Mouse (Mus musculus) midbrain, embryonic 13.5 days (tissue): Measurements from ENCODE around the gene Tbata. TPM values are rescaled to one million over a fixed set of nuclear protein-coding genes. Genes with fewer than 3 reads are reported as not detected.

Source experiments
- ATAC-seq: fragments of 200-750 bp; cut with Nextera tagmentation; 2 replicates; pipeline ENCODE4 v1.8.0; 2017; ENCODE audit warnings: mild to moderate bottlenecking, moderate TSS enrichment, moderate library complexity
- H3K27ac ChIP-seq: fragments of 300-500 bp; sonication (generic); 2 replicates; pipeline ENCODE4 v1.5.1; 2015; ENCODE audit warnings: inconsistent platforms, mild to moderate bottlenecking, moderate library complexity
- H3K27me3 ChIP-seq: fragments of 300-500 bp; sonication (generic); 2 replicates; pipeline ENCODE4 v1.6.1; 2015; ENCODE audit warnings: mild to moderate bottlenecking, inconsistent platforms
- H3K36me3 ChIP-seq: fragments of 300-500 bp; sonication (generic); 2 replicates; pipeline ENCODE4 v1.6.1; 2015; ENCODE audit warnings: mild to moderate bottlenecking, inconsistent platforms
- H3K4me1 ChIP-seq: fragments of 300-500 bp; sonication (generic); replicated peaks from 2 replicates; pipeline ENCODE4 v1.6.1; 2015; ENCODE audit warnings: inconsistent platforms
- H3K4me2 ChIP-seq: fragments of 300-500 bp; sonication (generic); replicated peaks from 2 replicates; pipeline ENCODE4 v1.6.1; 2015; ENCODE audit warnings: moderate library complexity, mild to moderate bottlenecking, inconsistent platforms
- H3K4me3 ChIP-seq: fragments of 300-500 bp; sonication (generic); replicated peaks from 2 replicates; pipeline ENCODE4 v1.5.1; 2015; ENCODE audit warnings: mild to moderate bottlenecking, inconsistent platforms
- H3K9ac ChIP-seq: fragments of 300-500 bp; sonication (generic); replicated peaks from 2 replicates; pipeline ENCODE4 v1.6.1; 2015; ENCODE audit warnings: mild to moderate bottlenecking, inconsistent platforms
- H3K9me3 ChIP-seq: fragments of 300-500 bp; sonication (generic); 2 replicates; pipeline ENCODE4 v1.6.1; 2016; ENCODE audit warnings: mild to moderate bottlenecking, inconsistent platforms
- WGBS: fragments of 180-500 bp; shearing (Covaris S2); methylation state at CpG from one replicate; pipeline ENCODE4 v1.1.7; 2015; 5-methylcytosine and 5-hydroxymethylcytosine counted together
- polyA plus RNA-seq: library from polyadenylated mRNA; unstranded; fragments of >200 nt; fragmentation: Nextera tagmentation; extraction: Ambion mirVana; gene quantifications from 2 replicates; pipeline ENCODE4 v1.2.1, GENCODE M21; 2015

Gene Tbata
- polyA plus RNA-seq: 0.17 TPM in 1 of 2 replicates, not detected in the other

DNA sequence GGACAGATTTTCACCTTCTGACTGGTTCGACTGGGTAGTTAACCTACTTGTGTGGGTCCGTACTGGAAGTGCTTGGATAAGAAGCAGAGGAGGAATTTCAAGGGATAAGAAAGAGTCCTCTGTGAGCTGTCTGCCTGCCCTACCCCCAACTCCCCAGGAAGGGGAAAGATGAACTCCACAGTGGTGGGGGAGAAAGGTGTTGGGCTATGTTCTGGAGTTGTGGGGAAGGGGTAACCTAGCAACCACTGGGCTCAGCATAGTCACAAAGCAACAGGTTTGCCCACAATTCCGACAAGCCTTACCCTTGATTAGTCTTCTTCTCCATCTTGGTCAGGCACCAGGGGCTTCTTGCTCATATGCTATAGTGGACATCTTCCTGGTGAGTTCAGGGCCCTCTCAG is at the start of gene Tbata:
Tbata (plus strand) TSS at position 301 of the 400 bp plus-strand sequence.
- Histone ChIP-seq H3K27ac (no peak within 1 kb of the TSS), H3K4me1 (no peaks in the 10 kb centered on the region; the same call in 1 of the 2 replicates), H3K4me3 (no peak within 1 kb of the TSS), H3K9ac (no peak within 1 kb of the TSS), H3K27me3 (no peaks in the 10 kb centered on the region), H3K4me2 (no peak within 1 kb of the TSS), H3K36me3 (no peaks in the 10 kb centered on the region), H3K9me3 (no peaks in the 10 kb centered on the region)
- ATAC-seq: no peak
- WGBS: 77% methylated on average over 3 of the region's 3 CpGs

DNA sequence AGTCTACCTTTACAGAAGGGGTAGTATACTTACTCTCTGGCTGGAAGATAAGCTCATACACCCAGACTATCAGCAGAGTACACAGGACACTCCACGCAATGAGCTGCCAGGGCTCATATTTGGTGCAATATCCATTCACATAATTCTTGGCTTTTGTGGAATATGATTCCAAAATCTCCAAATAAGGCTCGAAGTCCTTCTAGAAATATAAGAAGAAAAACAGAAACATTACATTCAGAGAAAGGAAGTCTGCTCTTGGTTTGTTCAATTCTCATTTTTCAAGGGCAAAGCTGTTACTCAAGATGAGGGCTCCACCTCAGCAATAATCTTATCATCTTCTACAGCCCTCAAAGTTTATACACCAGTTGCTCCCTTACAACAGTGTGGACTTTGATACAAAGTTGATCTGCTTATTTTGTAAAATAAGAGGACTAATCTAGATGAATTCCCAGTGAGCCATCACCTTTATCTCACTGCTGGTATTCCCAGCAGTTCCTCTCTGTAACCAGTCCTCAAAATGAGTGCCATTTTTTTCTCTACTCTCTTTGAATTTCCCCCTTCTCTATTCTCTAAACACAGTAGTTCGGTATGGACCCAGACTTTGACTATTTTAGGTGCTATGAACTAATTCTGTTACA is 48.4 kb upstream of the Tbata start:
- Histone ChIP-seq H3K4me2 (no peak overlapping the region), H3K9ac (no peak overlapping the region), H3K36me3 (peaks cover 29% of the 10 kb centered on the region), H3K27ac (no peak overlapping the region), H3K4me3 (no peak overlapping the region), H3K27me3 (no peaks in the 10 kb centered on the region), H3K9me3 (no peaks in the 10 kb centered on the region), H3K4me1 (no peaks in the 10 kb centered on the region)
- ATAC-seq: no peak
- WGBS: 96% methylated on average over 3 of the region's 3 CpGs

DNA sequence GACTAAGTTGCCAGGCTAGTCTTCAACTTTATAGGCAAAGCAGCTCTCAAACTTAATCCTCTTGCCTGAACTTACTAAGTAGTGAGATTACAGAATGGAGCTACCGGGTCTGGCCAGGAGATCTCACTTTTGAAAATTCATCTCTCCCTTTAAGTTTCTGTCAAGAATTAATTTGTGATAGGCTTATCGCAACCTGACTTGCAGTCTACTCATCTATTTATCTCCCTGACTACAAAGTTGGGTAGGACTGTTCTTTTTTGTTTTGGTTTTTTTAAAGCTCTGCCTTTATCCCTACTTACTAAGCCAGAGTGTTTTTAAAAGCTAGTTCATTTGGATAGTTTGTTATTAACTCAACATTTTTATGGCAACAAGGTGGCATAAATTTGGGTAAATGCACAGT is 47.3 kb upstream of the Tbata start:
- H3K36me3 ChIP-seq: peaks cover 27% of the 10 kb centered on the region
- no peak overlapping the region for H3K9ac ChIP-seq
- H3K27ac ChIP-seq: no peak overlapping the region
- no peaks in the 10 kb centered on the region for H3K4me1 ChIP-seq
- H3K27me3 ChIP-seq: no peaks in the 10 kb centered on the region
- WGBS: 91% methylated on average over 2 of the region's 2 CpGs
- no peak overlapping the region for H3K4me2 ChIP-seq
- ATAC-seq: no peak
- H3K9me3 ChIP-seq: no peaks in the 10 kb centered on the region
- no peak overlapping the region for H3K4me3 ChIP-seq

DNA sequence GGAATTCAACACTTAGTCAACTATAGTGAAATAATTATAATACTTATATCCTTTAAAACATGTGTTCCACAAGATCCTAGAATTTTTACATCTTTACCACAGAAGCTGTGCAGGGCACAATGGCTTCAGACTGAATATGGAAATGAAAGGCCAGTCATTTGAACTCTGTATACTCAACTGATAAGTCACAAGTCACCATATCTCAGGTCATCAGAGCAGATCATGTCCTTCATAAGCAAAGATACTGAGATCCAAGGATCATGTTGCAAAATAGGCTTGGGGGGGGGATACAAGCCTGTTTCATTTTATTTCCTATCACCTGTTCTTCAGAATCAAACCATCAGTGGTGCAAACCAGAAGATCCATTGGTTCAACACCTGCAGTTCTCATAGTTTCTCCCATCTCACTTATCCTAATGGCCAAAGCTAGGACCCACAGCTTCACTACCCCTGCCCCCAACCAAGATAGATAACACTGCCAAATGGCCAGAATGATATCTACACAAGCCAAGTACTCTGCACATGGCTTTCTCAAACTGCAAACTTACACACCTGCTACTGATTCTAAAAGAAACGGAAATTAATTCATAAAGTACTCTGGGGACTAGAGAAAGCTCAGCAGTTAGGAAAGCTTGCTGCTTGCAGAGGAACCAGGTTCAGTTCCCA is 42.9 kb upstream of the Tbata start:
- no peak overlapping the region for H3K4me2 ChIP-seq
- no peaks in the 10 kb centered on the region for H3K4me1 ChIP-seq
- no peak overlapping the region for H3K27ac ChIP-seq
- 92% methylated on average over 1 of the region's 1 CpGs for WGBS
- no peak overlapping the region for H3K4me3 ChIP-seq
- H3K9ac ChIP-seq: no peak overlapping the region
- H3K36me3 ChIP-seq: peaks cover 13% of the 10 kb centered on the region
- no peaks in the 10 kb centered on the region for H3K9me3 ChIP-seq
- H3K27me3 ChIP-seq: no peaks in the 10 kb centered on the region
- ATAC-seq: no peak

DNA sequence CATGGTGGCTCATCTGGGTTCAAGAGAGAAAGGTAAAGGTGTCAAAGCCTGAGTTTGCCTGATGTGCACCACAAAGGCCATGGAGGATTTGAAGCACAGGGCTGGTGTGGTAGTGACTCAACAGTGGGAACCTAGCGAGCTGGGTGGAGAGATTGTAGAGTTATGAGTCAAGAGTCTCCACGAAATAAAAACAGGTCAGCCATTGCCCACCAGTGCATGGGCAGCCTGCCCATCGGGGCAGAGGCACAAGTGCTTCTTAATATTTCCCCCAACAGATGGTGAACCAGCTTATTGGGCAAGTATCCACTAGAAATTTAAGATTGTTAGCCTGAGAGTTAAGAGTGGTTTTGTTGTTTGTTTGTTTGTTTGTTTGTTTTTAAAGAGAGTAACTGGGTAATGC is 40.8 kb upstream of the Tbata start:
- 0 out of 2 replicates have a peak, but pooled peaks cover 6% of the 10 kb centered on the region for H3K4me1 ChIP-seq
- H3K27me3 ChIP-seq: no peaks in the 10 kb centered on the region
- H3K9me3 ChIP-seq: no peaks in the 10 kb centered on the region
- H3K4me2 ChIP-seq: no peak overlapping the region
- no peak overlapping the region for H3K9ac ChIP-seq
- WGBS: 79% methylated on average over 3 of the region's 3 CpGs
- peaks cover 13% of the 10 kb centered on the region for H3K36me3 ChIP-seq
- no peak for ATAC-seq
- no peak overlapping the region for H3K4me3 ChIP-seq
- no peak overlapping the region for H3K27ac ChIP-seq

DNA sequence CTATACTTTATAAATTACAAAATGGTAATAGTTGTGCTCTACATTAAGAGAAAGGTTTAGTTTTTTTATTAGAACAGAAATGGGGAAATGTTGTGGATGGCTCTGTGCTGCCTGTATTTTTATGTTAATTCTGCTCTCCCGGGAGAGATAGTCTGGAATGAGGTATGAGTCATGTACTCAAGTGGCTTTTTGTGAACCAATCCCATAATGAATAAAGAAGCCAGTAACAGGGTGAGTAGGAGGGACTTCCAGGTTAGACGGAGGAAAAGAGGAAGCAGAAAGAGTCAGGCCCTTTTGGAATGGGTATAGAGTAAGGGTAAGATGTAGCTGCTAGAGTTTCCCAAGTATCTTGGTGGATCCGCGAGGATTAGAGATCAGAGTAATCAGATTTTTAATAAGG is 37.7 kb upstream of the Tbata start:
- H3K4me1 ChIP-seq: 0 out of 2 replicates have a peak, but pooled peaks cover 6% of the 10 kb centered on the region
- no peak overlapping the region for H3K9ac ChIP-seq
- no peaks in the 10 kb centered on the region for H3K27me3 ChIP-seq
- no peak overlapping the region for H3K27ac ChIP-seq
- 71% methylated on average over 4 of the region's 4 CpGs for WGBS
- no peaks in the 10 kb centered on the region for H3K9me3 ChIP-seq
- no peak overlapping the region for H3K4me3 ChIP-seq
- ATAC-seq: no peak
- H3K36me3 ChIP-seq: peaks cover 6% of the 10 kb centered on the region; the same call in 1 of the 2 replicates
- H3K4me2 ChIP-seq: no peak overlapping the region

DNA sequence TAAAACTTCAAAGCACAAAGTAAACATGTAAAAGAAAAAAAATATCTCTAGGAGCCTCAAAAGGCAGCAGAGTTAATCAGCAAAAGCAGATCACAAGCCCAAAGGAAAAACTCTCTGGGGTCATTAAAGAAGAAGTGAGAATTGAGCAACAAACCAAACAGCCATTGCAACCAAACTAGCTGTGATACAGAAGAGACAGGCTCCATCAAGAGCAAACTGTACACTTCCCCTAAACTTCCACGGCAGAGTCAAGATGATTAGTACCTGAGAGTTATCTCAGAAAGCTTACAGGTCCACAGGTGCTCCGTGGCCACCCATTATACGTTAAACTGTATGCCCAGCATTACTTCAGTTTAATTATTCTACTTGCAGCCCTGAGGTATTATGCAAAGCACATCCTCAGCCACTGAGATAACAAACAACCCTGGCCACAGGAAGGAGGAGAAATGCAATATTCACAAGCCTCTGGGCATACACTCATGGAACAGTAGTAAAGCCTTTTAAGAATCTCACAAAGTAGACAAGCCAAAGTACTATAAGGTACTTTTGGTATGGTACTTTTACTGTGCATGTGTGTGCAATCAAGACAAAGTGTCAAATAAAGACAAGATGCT is 36.4 kb upstream of the Tbata start:
- Histone ChIP-seq H3K27me3 (no peaks in the 10 kb centered on the region), H3K27ac (no peak overlapping the region), H3K36me3 (peaks cover 4% of the 10 kb centered on the region), H3K9ac (no peak overlapping the region), H3K4me3 (no peak overlapping the region), H3K4me2 (no peak overlapping the region), H3K4me1 (0 out of 2 replicates have a peak, but pooled peaks cover 6% of the 10 kb centered on the region), H3K9me3 (no peaks in the 10 kb centered on the region)
- no peak for ATAC-seq
- WGBS: 74% methylated on average over 3 of the region's 3 CpGs

DNA sequence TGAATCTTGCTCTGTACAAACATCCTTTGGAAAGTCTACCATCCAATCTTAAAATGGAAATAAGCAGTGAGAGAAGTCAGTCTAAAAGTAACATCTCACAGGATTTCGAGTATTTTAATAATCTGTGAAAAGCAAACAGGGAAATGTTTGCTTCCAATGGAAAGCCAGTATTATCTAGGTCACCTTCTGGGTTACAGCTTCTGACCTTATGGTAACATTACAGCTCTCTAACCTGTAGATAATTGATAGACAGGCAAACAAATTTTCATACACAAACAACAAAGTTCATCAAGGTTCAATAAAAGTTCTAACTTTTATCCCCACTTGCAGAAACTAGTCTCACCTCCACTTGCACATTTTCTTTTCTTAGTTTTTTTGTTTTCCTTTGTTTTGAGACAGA is 34.2 kb upstream of the Tbata start:
- 81% methylated on average over 1 of the region's 1 CpGs for WGBS
- H3K9ac ChIP-seq: no peak overlapping the region
- H3K4me1 ChIP-seq: 0 out of 2 replicates have a peak, but pooled peaks cover 6% of the 10 kb centered on the region
- H3K36me3 ChIP-seq: peaks cover 4% of the 10 kb centered on the region
- H3K27ac ChIP-seq: no peak overlapping the region
- H3K4me3 ChIP-seq: no peak overlapping the region
- ATAC-seq: no peak
- H3K4me2 ChIP-seq: no peak overlapping the region
- no peaks in the 10 kb centered on the region for H3K9me3 ChIP-seq
- no peaks in the 10 kb centered on the region for H3K27me3 ChIP-seq

DNA sequence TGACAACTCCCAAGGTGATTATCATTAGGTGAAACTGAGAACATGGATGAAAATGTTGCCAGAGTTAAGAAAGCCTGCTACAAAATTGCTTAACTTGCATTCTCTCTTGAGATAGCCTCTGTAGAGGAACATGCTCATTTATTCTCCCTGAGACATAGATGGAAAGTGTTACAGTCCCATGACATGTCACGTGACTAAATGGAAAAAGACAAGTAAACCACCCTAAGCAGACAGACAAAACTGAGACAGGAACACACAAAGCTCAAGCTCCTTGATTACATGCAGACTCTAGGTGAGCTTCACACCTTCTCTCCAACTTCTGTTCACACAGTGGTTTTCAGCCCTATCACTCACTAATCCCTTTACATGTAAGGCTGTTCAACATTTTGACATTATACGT is 28.4 kb upstream of the Tbata start:
- H3K36me3 ChIP-seq: peaks cover 4% of the 10 kb centered on the region
- H3K9ac ChIP-seq: no peak overlapping the region
- no peak overlapping the region for H3K27ac ChIP-seq
- WGBS: 91% methylated on average over 2 of the region's 2 CpGs
- H3K27me3 ChIP-seq: no peaks in the 10 kb centered on the region
- H3K4me3 ChIP-seq: no peak overlapping the region
- peaks cover 10% of the 10 kb centered on the region for H3K4me1 ChIP-seq
- H3K9me3 ChIP-seq: no peaks in the 10 kb centered on the region
- H3K4me2 ChIP-seq: no peak overlapping the region
- no peak for ATAC-seq

DNA sequence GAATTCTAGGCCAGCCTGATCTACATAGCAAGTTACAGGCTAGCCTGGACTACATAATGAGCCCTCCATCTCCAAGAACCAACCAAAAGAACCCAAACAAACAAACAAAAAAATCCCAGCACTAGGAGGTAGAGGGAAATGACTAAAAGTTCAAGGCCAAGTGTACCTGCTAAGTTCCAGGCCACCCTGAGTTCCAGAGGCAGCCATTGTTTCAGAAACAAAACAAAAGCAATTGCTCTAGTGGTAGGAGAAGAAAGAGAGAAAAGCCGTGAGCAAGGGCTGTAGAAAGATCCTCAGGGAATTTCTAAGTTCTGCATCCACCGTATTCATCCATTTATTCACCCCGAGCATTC is 26.0 kb upstream of the Tbata start:
- Histone ChIP-seq H3K4me2 (peak overlapping the region; percentile 73), H3K4me1 (peaks cover 10% of the 10 kb centered on the region), H3K9me3 (no peaks in the 10 kb centered on the region), H3K9ac (peak overlapping the region; percentile 95), H3K36me3 (no peaks in the 10 kb centered on the region), H3K27ac (peak overlapping the region; percentile 97), H3K27me3 (no peaks in the 10 kb centered on the region), H3K4me3 (peak overlapping the region; percentile 92)
- 0% methylated on average over 3 of the region's 3 CpGs for WGBS
- ATAC-seq: no peak

DNA sequence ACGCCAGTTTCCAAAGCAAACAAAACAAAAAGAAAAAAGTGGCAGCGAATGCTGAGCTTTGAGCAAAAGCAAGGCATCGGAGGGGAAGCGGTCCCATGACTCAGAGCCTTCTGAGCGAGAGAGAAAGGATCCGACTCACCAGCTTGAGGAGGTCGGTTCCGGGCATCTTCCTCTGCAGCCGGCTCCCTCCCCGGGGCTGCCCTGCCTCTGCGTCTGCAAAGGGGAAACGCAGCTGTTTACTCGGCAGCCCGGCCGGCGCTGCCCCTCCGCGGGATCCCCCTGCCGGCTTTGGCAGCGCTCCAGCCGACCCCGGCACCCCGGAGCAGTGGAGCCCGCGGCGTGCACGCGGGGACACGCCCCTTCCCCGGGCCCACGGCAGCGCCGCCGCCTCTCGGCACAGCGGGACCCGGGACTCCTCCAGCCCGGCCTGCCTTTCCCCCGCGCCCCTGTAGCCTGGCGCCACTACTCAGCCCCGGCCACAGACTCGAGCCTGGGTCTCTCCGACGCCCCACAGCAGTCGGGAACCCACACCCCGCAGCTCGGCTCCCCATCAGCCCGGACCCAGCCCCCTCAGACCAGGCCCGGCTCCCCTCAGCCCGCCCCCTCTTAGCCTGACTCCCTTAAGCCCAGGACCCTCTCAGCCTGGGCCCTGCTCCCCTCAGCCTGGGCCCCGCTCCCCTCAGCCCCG is 25.5 kb upstream of the Tbata start:
- H3K9ac ChIP-seq: peak overlapping the region; percentile 95
- H3K27ac ChIP-seq: peak overlapping the region; percentile 97
- no peaks in the 10 kb centered on the region for H3K27me3 ChIP-seq
- peak overlapping the region; percentile 73 for H3K4me2 ChIP-seq
- no peaks in the 10 kb centered on the region for H3K9me3 ChIP-seq
- ATAC-seq: peak; percentile 77
- WGBS: 0% methylated on average over 49 of the region's 53 CpGs
- H3K4me3 ChIP-seq: peak overlapping the region; percentile 92
- H3K36me3 ChIP-seq: no peaks in the 10 kb centered on the region
- H3K4me1 ChIP-seq: peaks cover 10% of the 10 kb centered on the region

DNA sequence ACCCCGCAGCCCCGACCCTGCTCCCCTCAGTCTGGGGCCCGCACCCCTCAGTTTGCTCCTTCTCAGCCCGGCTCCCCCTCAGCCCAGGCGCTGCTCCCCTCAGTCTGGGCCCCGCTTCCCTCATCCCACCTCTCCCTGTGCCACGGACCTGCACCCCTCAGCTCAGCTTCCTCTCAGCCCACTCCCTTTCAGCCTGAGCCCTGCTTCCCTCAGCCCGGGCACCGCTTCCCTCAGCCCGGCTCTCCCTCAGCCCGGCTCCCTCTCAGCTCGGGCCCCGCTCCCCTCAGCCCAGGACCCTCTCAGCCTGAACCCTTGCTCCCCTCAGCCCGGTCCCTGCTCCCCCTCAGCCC is 25.0 kb upstream of the Tbata start:
- Histone ChIP-seq H3K36me3 (no peaks in the 10 kb centered on the region), H3K27ac (peak overlapping the region; percentile 97), H3K4me2 (peak overlapping the region; percentile 73), H3K4me1 (peaks cover 10% of the 10 kb centered on the region), H3K9me3 (no peaks in the 10 kb centered on the region), H3K4me3 (peak overlapping the region; percentile 92), H3K27me3 (no peaks in the 10 kb centered on the region), H3K9ac (peak overlapping the region; percentile 95)
- ATAC-seq: peak; percentile 77; the same call in 1 of the 2 replicates
- WGBS: under 1% methylated on average over 14 of the region's 14 CpGs
